Mouse (Mus musculus) embryonic facial prominence, embryonic 11.5 days (tissue): Measurements from ENCODE around the gene Cox5a. TPM values are rescaled to one million over a fixed set of nuclear protein-coding genes. Genes with fewer than 3 reads are reported as not detected.

Experiments used
- ATAC-seq: fragments of 200-750 bp; cut with Nextera tagmentation; replicated peaks from 2 replicates; pipeline ENCODE4 v1.8.0; 2017; ENCODE audit warnings: low read depth; ENCODE audit not compliant: insufficient number of reproducible peaks, low FRiP score, low TSS enrichment
- DNase-seq: peaks from one replicate; pipeline ENCODE4 v3.0.0-alpha.2; 2015; ENCODE audit warnings: low spot score
- H3K27ac ChIP-seq: fragments of 300-500 bp; sonication (generic); replicated peaks from 2 replicates; pipeline ENCODE4 v1.5.1; 2014; ENCODE audit warnings: mild to moderate bottlenecking, low read depth, low read length, control low read depth
- H3K27me3 ChIP-seq: fragments of 300-500 bp; sonication (generic); 2 replicates; pipeline ENCODE4 v1.6.1; 2014; ENCODE audit warnings: mild to moderate bottlenecking, low read length, moderate library complexity, mixed read lengths; ENCODE audit not compliant: control insufficient read depth, insufficient read depth
- H3K36me3 ChIP-seq: fragments of 300-500 bp; sonication (generic); replicated peaks from 2 replicates; pipeline ENCODE4 v1.6.1; 2014; ENCODE audit warnings: low read depth, mild to moderate bottlenecking, low read length, moderate library complexity, mixed read lengths; ENCODE audit not compliant: control insufficient read depth, insufficient read depth
- H3K4me1 ChIP-seq: fragments of 300-500 bp; sonication (generic); 2 replicates; pipeline ENCODE4 v1.6.1; 2014; ENCODE audit warnings: low read length, mixed read lengths; ENCODE audit not compliant: control insufficient read depth, insufficient read depth
- H3K4me2 ChIP-seq: fragments of 300-500 bp; sonication (generic); 2 replicates; pipeline ENCODE4 v1.6.1; 2014; ENCODE audit warnings: low read depth, mild to moderate bottlenecking, control low read depth, low read length, moderate library complexity
- H3K4me3 ChIP-seq: fragments of 300-500 bp; sonication (generic); 2 replicates; pipeline ENCODE4 v1.5.1; 2014; ENCODE audit warnings: low read depth, low read length, control low read depth
- H3K9ac ChIP-seq: fragments of 300-500 bp; sonication (generic); replicated peaks from 2 replicates; pipeline ENCODE4 v1.6.1; 2014; ENCODE audit warnings: mild to moderate bottlenecking, control low read depth, low read length
- H3K9me3 ChIP-seq: fragments of 300-500 bp; sonication (generic); replicated peaks from 2 replicates; pipeline ENCODE4 v1.6.1; 2016; ENCODE audit warnings: mild to moderate bottlenecking, low read length, inconsistent platforms, mixed read lengths; ENCODE audit not compliant: control insufficient read depth
- WGBS: fragments of 180-500 bp; shearing (Covaris S2); extraction: QIAGEN DNeasy Blood & Tissue Kit; methylation state at CpG from one replicate; pipeline ENCODE4 v1.1.7; 2014; 5-methylcytosine and 5-hydroxymethylcytosine counted together
- polyA plus RNA-seq: library from polyadenylated mRNA; unstranded; fragments of >200 nt; fragmentation: Nextera tagmentation; extraction: Ambion mirVana; gene quantifications from 2 replicates; pipeline ENCODE4 v1.2.1, GENCODE M21; 2014

Gene Cox5a
- polyA plus RNA-seq, 1 experiment from 2014 or later: 615 TPM

DNA sequence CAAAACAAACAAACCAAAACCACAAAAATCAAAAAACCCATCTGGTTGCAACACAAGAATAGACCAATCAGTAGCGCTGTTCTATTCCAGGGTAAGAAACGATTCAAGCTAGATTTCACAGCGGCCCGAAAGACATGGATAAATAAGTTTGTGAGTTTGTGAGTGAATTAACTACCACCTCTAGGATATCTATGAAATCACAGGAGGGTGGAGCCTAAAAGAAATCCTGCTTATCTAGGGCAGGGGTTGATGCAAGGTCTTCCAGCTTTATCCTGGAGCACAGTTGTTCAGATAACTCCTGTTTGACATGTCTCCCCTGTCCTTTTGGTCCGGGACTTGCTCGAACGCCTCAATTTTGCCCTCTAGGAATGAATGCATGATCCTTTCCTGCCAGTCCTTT, 39.2 kb downstream of the Cox5a start:
- 30% methylated on average over 7 of the region's 7 CpGs for WGBS
- Histone ChIP-seq H3K9ac (peak overlapping the region; percentile 23; the same call in 1 of the 2 replicates), H3K27ac (no peak overlapping the region), H3K27me3 (no peaks in the 10 kb centered on the region), H3K36me3 (no peaks in the 10 kb centered on the region), H3K4me1 (no peaks in the 10 kb centered on the region), H3K4me3 (peak overlapping the region; percentile 63), H3K9me3 (no peaks in the 10 kb centered on the region), H3K4me2 (peak overlapping the region; percentile 46)
- DNase-seq (no peak), ATAC-seq (no peak)

DNA sequence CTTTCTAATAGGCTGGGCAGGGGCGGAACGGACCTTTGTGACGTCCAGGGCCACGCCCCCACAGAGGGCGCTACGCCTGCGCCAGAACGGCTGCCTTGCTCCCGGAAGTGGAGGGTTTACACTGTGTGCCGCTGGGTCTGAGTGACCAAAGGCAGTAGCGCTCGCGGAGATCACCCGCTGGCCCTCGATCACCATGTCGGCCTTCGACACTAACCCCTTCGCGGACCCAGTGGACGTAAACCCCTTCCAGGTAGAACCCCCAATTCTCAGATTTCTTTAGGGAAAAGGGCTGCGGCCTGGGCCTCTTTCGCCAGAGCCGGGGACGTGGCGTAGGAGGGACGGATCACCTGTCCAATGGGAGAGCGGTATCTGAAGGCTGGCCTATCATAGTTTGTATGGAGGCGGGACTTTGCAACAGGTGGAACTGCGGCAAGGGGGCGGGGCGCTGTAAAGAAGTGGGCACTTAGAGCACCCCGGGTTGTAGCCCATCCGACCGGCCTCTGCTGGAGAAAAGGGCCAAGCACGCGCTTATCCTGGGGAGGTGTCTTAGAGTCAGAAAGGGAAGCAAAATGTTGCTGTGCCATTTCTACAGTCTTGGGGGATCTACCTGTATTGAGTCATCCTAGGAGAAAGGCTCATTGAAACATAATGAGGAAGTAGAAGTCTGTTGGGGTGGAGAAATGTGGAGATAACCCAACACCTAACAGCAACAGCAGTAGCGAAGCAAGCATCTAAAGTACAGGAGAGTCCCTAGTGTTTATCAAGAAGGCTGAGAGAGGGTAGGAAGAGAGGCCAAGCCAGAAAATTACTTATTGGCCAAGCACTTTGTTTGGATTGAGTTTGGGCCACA, 40.0 kb downstream of the Cox5a start, which contains the start of gene Scamp2:
Gene Scamp2, plus strand, starts transcription at position 83 of the 850 bp plus-strand sequence.
- peak; percentile 99 for ATAC-seq

DNA sequence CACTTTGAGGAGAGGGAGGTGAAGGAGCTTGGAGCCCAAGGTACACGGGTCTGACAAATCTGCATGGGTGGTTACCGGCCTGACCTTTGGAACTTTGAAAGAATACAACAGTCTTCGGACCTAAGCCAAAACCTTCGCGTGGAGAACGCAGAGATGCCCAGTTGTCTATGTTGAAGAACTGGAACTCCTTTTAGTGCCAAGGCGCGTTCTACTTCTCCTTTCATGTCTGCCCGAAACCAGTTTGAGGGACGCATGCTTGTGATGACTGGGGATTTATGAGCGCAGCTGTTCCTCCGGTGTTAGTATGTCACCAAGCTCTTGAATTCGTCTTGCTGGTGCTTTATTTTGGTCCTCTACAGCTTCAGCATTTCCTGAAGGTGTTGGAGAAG, 40.6 kb downstream of the Cox5a start:
- no peaks in the 10 kb centered on the region for H3K4me1 ChIP-seq
- H3K9me3 ChIP-seq: no peaks in the 10 kb centered on the region
- WGBS: 80% methylated on average over 13 of the region's 13 CpGs
- H3K9ac ChIP-seq: peak overlapping the region; percentile 65; the same call in 1 of the 2 replicates
- H3K36me3 ChIP-seq: no peaks in the 10 kb centered on the region
- no peak overlapping the region for H3K27ac ChIP-seq
- no peaks in the 10 kb centered on the region for H3K27me3 ChIP-seq
- peak overlapping the region; percentile 63 for H3K4me2 ChIP-seq
- DNase-seq (no peak), ATAC-seq (no peak)
- peak overlapping the region; percentile 63 for H3K4me3 ChIP-seq

More for the DNA sequence above, 40.0 kb downstream of the Cox5a start, which contains the start of gene Scamp2:
- Histone ChIP-seq H3K9ac (peak within 1 kb of the TSS; percentile 65; the same call in 1 of the 2 replicates), H3K36me3 (no peaks in the 10 kb centered on the region), H3K4me3 (peak within 1 kb of the TSS; percentile 63), H3K27me3 (no peaks in the 10 kb centered on the region), H3K27ac (no peak within 1 kb of the TSS), H3K4me2 (peak within 1 kb of the TSS; percentile 63), H3K9me3 (no peaks in the 10 kb centered on the region), H3K4me1 (no peaks in the 10 kb centered on the region)
- DNase-seq: peak; percentile 95
- 1% methylated on average over 37 of the region's 37 CpGs for WGBS

DNA sequence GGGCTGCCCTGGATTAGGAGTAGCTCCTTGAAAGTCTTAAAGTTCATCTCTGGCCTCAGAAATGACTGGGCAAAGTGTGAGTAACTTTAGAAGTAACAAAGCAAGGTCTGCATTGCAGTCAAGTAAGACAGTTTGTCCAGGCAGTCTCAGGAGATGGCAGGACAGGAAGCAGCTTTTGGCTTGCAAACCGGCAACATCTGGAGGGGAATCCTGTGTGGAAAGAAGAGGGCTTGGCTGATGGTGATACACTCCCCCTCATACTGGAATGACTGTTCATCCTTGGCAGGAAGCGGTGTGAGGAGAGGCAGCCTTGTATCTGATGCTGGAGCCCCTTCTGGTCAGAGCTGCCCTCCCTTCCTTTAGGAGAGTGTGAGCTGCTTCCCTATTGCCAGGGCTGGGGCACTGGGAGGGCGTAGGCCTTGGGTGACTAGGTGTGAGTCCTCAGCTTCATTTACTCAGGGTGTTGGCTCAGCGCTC, 41.9 kb downstream of the Cox5a start:
- Histone ChIP-seq H3K27ac (no peak overlapping the region), H3K27me3 (no peaks in the 10 kb centered on the region), H3K36me3 (no peaks in the 10 kb centered on the region), H3K4me1 (no peaks in the 10 kb centered on the region), H3K9me3 (no peaks in the 10 kb centered on the region), H3K9ac (no peak overlapping the region), H3K4me2 (no peak overlapping the region), H3K4me3 (no peak overlapping the region)
- DNase-seq (no peak), ATAC-seq (no peak)
- WGBS: 82% methylated on average over 4 of the region's 4 CpGs

DNA sequence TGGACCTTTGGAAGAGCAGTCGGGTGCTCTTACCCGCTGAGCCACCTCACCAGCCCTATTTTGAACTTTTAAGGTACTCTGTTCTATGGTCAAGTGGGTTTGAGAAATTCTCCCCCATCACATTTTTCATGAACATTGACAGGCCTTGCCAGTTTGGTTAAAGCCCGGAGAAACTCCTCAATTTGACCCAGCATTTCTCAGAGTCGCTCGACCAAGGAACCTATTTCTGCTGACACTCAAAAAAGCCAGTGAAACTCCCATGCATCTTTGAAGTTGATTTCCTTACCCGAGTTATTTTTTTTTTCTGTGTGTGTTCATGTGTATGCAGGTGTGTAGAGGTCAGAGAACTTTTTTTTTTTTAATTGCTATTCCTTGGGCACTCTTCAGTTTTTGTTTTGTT, 43.5 kb downstream of the Cox5a start:
- Histone ChIP-seq H3K36me3 (no peaks in the 10 kb centered on the region; the same call in 1 of the 2 replicates), H3K9me3 (no peaks in the 10 kb centered on the region), H3K27ac (no peak overlapping the region), H3K4me3 (no peak overlapping the region), H3K9ac (no peak overlapping the region), H3K4me1 (no peaks in the 10 kb centered on the region), H3K4me2 (no peak overlapping the region), H3K27me3 (no peaks in the 10 kb centered on the region)
- DNase-seq (no peak), ATAC-seq (no peak)
- 87% methylated on average over 6 of the region's 6 CpGs for WGBS

DNA sequence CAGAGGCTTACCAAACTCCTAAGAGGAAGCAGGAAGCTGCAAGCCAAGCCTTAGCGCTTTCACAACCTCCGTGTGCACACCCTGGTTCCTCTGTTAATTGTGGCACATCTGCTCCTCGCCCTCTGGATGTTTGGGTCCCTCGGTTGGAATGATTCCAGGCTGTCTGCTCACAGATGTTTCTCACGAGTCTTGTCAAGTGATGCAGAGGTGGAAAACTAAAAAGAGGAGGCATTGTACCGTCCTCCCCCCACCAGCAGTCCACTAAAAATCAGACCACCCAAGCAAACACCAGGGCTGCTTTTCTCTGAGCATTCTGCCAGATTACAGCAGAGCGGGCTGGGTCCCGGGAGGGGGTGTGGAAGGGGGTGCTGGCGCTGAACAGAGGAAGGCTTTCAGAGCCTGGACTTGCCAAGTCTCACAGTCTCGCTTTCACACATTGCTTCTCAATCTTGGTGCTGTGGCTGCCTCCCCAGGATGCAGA, 44.7 kb downstream of the Cox5a start:
- H3K9me3 ChIP-seq: no peaks in the 10 kb centered on the region
- ATAC-seq (no peak), DNase-seq (no peak)
- H3K27me3 ChIP-seq: no peaks in the 10 kb centered on the region
- H3K9ac ChIP-seq: no peak overlapping the region
- H3K36me3 ChIP-seq: no peaks in the 10 kb centered on the region; the same call in 1 of the 2 replicates
- no peak overlapping the region for H3K4me3 ChIP-seq
- no peaks in the 10 kb centered on the region for H3K4me1 ChIP-seq
- no peak overlapping the region for H3K27ac ChIP-seq
- H3K4me2 ChIP-seq: no peak overlapping the region
- WGBS: 41% methylated on average over 10 of the region's 10 CpGs

DNA sequence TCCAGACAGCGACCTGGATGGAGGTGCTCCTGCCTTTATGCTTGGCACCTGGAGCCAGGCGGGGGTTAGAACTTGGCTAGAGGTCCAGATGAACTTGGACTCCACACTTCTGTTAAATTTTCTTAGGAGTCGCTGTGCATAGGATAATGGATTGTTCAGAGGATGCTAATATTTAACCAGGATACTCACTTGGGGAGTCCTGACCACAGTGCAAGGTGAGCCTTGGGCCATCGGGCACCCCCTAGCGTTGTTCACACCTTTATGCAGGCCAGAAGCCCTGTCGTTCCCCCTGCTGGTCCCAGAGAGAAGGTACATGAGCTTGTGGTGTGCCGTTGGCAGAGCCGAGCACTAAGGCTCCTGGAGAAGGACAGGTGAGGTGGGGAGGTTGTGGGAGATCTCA, 45.8 kb downstream of the Cox5a start:
- 66% methylated on average over 8 of the region's 8 CpGs for WGBS
- no peaks in the 10 kb centered on the region for H3K27me3 ChIP-seq
- H3K9ac ChIP-seq: no peak overlapping the region
- no peak for ATAC-seq
- no peak overlapping the region for H3K4me3 ChIP-seq
- no peak overlapping the region for H3K4me2 ChIP-seq
- no peaks in the 10 kb centered on the region; the same call in 1 of the 2 replicates for H3K36me3 ChIP-seq
- H3K9me3 ChIP-seq: no peaks in the 10 kb centered on the region
- no peak for DNase-seq
- no peaks in the 10 kb centered on the region for H3K4me1 ChIP-seq
- H3K27ac ChIP-seq: no peak overlapping the region

DNA sequence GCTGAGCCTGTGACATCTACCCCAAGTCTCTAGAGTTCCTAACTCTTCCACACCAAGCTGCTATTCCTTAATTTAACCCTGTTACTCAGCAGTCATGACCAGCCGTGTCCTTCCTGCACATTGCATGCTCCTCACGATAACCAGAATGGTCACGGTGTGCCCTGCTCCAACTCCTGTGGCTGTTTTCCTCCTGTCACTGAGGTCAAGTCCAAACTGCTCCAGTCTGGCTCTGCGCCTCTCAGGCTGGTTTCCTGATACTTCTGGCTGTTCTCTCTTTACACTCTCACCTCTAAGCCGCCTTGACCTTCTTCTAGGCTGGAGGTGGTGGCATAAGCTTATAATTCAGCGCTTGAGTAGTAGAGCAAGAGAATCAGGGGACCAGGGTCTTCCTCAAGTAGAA, 47.4 kb downstream of the Cox5a start:
- Histone ChIP-seq H3K4me1 (no peaks in the 10 kb centered on the region), H3K27me3 (no peaks in the 10 kb centered on the region), H3K9me3 (no peaks in the 10 kb centered on the region), H3K4me2 (no peak overlapping the region), H3K27ac (no peak overlapping the region), H3K9ac (no peak overlapping the region), H3K4me3 (no peak overlapping the region), H3K36me3 (no peaks in the 10 kb centered on the region; the same call in 1 of the 2 replicates)
- ATAC-seq (no peak), DNase-seq (no peak)
- WGBS: 89% methylated on average over 6 of the region's 6 CpGs
